Mouse (Mus musculus) liver, embryonic 12.5 days (tissue): ENCODE data around the gene Ddx47. TPM values are rescaled to one million over a fixed set of nuclear protein-coding genes. Genes with fewer than 3 reads are reported as not detected.

Experiments
- polyA plus RNA-seq: library from polyadenylated mRNA; unstranded; fragments of >200 nt; fragmentation: Nextera tagmentation; extraction: Ambion mirVana; gene quantifications from 2 replicates; pipeline ENCODE4 v1.2.1, GENCODE M21; 2016

The Ddx47 gene
- polyA plus RNA-seq, 1 experiment from 2014 or later, result 87.3 TPM

Other genes starting within 250 kb of the Ddx47 start
- gene Dusp16, start 219.0 kb upstream of the Ddx47 start, polyA plus RNA-seq, result 6.6 and 6.7 TPM in 2 replicates
- 1.2 and 1.8 TPM in 2 replicates for gene Crebl2, start 181.5 kb upstream of the Ddx47 start, polyA plus RNA-seq
- 7.1 and 8.4 TPM in 2 replicates for gene Gpr19, start 113.0 kb upstream of the Ddx47 start, polyA plus RNA-seq
- 9.5 and 9.9 TPM in 2 replicates for gene Cdkn1b, start 91.2 kb upstream of the Ddx47 start, polyA plus RNA-seq
- 2.2 and 2.3 TPM in 2 replicates for gene Apold1, start 29.9 kb upstream of the Ddx47 start, polyA plus RNA-seq
- gene Gprc5a, start 54.0 kb downstream of the Ddx47 start, polyA plus RNA-seq, result 0.64 and 0.74 TPM in 2 replicates
- gene Gprc5d, start 106.7 kb downstream of the Ddx47 start, polyA plus RNA-seq, result 0.10 TPM in 1 of 2 replicates, not detected in the other
- gene Fam234b, start 186.4 kb downstream of the Ddx47 start, polyA plus RNA-seq, result 36.3 and 37.5 TPM in 2 replicates
- 116 and 120 TPM in 2 replicates for gene Hebp1, start 186.4 kb downstream of the Ddx47 start, polyA plus RNA-seq
- gene Gsg1, start 242.7 kb downstream of the Ddx47 start, polyA plus RNA-seq, result 0.10 and 0.32 TPM in 2 replicates